In genomic region chr12:59013234-59013633, GRCm38 (mm10) we compare ENCODE assay signal across 8 mouse cellular contexts. TPM values are rescaled to one million over a fixed set of nuclear protein-coding genes. Genes with fewer than 3 reads are reported as not detected.
A peak's percentile ranks its signal among the peaks of the same experiment; 100 is the strongest.
DNase-seq lines count a peak whose midpoint lies in the region; ATAC-seq lines count a peak whose summit lies in the region.

TSS of gene Gemin2 (plus strand) at chr12:59013393.

- H3K27me3 ChIP-seq in hindbrain, embryonic 11.5 days (ENCODE audit: control insufficient read depth, insufficient read depth, low read length) = no peaks in the 10 kb centered on the region

- H3K9ac ChIP-seq in hindbrain, embryonic 11.5 days (ENCODE audit: low read depth, low read length) = peak within 1 kb of the TSS; percentile 75

- peak; percentile 77 for ATAC-seq in frontal cortex, adult (ENCODE audit: low TSS enrichment)
- peak; percentile 68 for ATAC-seq in hindbrain, embryonic 11.5 days (ENCODE audit: low FRiP score)

- peak within 1 kb of the TSS; percentile 58; the same call in 1 of the 2 replicates for H3K27ac ChIP-seq in hindbrain, embryonic 11.5 days (ENCODE audit: low read depth, low read length)

- peak within 1 kb of the TSS; percentile 39 for H3K4me2 ChIP-seq in hindbrain, embryonic 11.5 days (replicated peaks; ENCODE audit: low read depth, low read length)

- no peaks in the 10 kb centered on the region for H3K4me1 ChIP-seq in hindbrain, embryonic 11.5 days (replicated peaks; ENCODE audit: control insufficient read depth, insufficient read depth, low read length)

- H3K36me3 ChIP-seq in hindbrain, embryonic 11.5 days (ENCODE audit: control insufficient read depth, insufficient read depth, low read length) = no peaks in the 10 kb centered on the region

- H3K4me3 ChIP-seq in hindbrain, embryonic 11.5 days (ENCODE audit: low read depth, low read length) = peak within 1 kb of the TSS; percentile 81

- no peaks in the 10 kb centered on the region for H3K9me3 ChIP-seq in hindbrain, embryonic 11.5 days (ENCODE audit: control insufficient read depth, low read length)

- peak; percentile 87 for DNase-seq in MEL-GATA-1-ER (ENCODE audit: extremely low read depth, low read depth)
- peak; percentile 89 for DNase-seq in cerebellum, adult 8-10 months
- peak; percentile 90 for DNase-seq in hindbrain, embryonic 11.5 days (ENCODE audit: low spot score)
- peak; percentile 79 to 89 for DNase-seq in layer of hippocampus, postnatal 10 days (ENCODE audit: low spot score in 2 of 2)
- DNase-seq in lung, postnatal 10 days = peak; percentile 95
- DNase-seq in ovary, postnatal 36 days (ENCODE audit: low spot score) = peak; percentile 90
- peak; percentile 92 for DNase-seq in thymus, postnatal 25 days

- under 1% methylated on average over 28 of the region's 28 CpGs for WGBS in hindbrain, embryonic 11.5 days

RNA-seq across cellular contexts. Expression of gene Gemin2, which starts in this region (rescaled TPM):
- polyA plus RNA-seq in hindbrain, embryonic 11.5 days (2014; fragmentation: Nextera tagmentation; extraction: Ambion mirVana) = 26.3 and 26.4 TPM in 2 replicates
- total RNA-seq in layer of hippocampus, postnatal 10 days (2021) = 1 to 10 TPM; 7.0 to 8.5 TPM

Comparison
In these comparisons a context has a peak if more than half of its experiments do, and no peak if none do; other contexts are left out.
1. Peak in every context shown above with its lines: DNase-seq, ATAC-seq, H3K4me3 ChIP-seq and H3K27ac ChIP-seq.